Mouse (Mus musculus) intestine, embryonic 14.5 days (tissue): ENCODE data around the gene Ptpn14. TPM values are rescaled to one million over a fixed set of nuclear protein-coding genes. Genes with fewer than 3 reads are reported as not detected.

ENCODE experiments used
- ATAC-seq: fragments of 200-750 bp; cut with Nextera tagmentation; replicated peaks from 2 replicates; pipeline ENCODE4 v1.8.0; 2017; ENCODE audit warnings: low read depth, moderate number of reproducible peaks, moderate TSS enrichment, moderate library complexity; ENCODE audit not compliant: low FRiP score, low TSS enrichment
- DNase-seq: peaks from one replicate; pipeline ENCODE4 v3.0.0-alpha.2; 2018; ENCODE audit warnings: low spot score
- H3K27ac ChIP-seq: fragments of 300-500 bp; sonication (generic); 2 replicates; pipeline ENCODE4 v1.5.1; 2014; ENCODE audit warnings: low read depth, mild to moderate bottlenecking, control low read depth
- H3K27me3 ChIP-seq: fragments of 300-500 bp; sonication (generic); replicated peaks from 2 replicates; pipeline ENCODE4 v1.6.1; 2014; ENCODE audit warnings: low read length, control low read depth; ENCODE audit not compliant: control insufficient read depth, insufficient read depth
- H3K36me3 ChIP-seq: fragments of 300-500 bp; sonication (generic); 2 replicates; pipeline ENCODE4 v1.6.1; 2014; ENCODE audit warnings: low read length, control low read depth; ENCODE audit not compliant: control insufficient read depth, insufficient read depth
- H3K4me1 ChIP-seq: fragments of 300-500 bp; sonication (generic); replicated peaks from 2 replicates; pipeline ENCODE4 v1.6.1; 2014; ENCODE audit warnings: low read length, control low read depth, mixed read lengths; ENCODE audit not compliant: control insufficient read depth, insufficient read depth
- H3K4me2 ChIP-seq: fragments of 300-500 bp; sonication (generic); 2 replicates; pipeline ENCODE4 v1.6.1; 2014; ENCODE audit warnings: low read length
- H3K4me3 ChIP-seq: fragments of 300-500 bp; sonication (generic); 2 replicates; pipeline ENCODE4 v1.5.1; 2014; ENCODE audit warnings: low read depth, low read length, control low read depth, mixed read lengths
- H3K9ac ChIP-seq: fragments of 300-500 bp; sonication (generic); 2 replicates; pipeline ENCODE4 v1.6.1; 2014; ENCODE audit warnings: mild to moderate bottlenecking, low read length
- H3K9me3 ChIP-seq: fragments of 300-500 bp; sonication (generic); 2 replicates; pipeline ENCODE4 v1.6.1; 2016; ENCODE audit warnings: low read length, control low read depth; ENCODE audit not compliant: control insufficient read depth
- WGBS: fragments of 180-500 bp; shearing (Covaris S2); extraction: QIAGEN DNeasy Blood & Tissue Kit; methylation state at CpG from one replicate; pipeline ENCODE4 v1.1.7; 2014; 5-methylcytosine and 5-hydroxymethylcytosine counted together
- polyA plus RNA-seq: library from polyadenylated mRNA; unstranded; fragments of >200 nt; fragmentation: Nextera tagmentation; extraction: Ambion mirVana; gene quantifications from 2 replicates; pipeline ENCODE4 v1.2.1, GENCODE M21; 2014

Ptpn14 gene
- polyA plus RNA-seq, 1 experiment from 2014 or later, result 7.9 TPM

GRCm38 (mm10) chr1:189871625-189872024, 143.6 kb downstream of the Ptpn14 start:
- DNase-seq, result no peak
- no peaks in the 10 kb centered on the region for H3K9me3 ChIP-seq
- no peak for ATAC-seq
- H3K27me3 ChIP-seq, result no peaks in the 10 kb centered on the region
- H3K4me3 ChIP-seq, result no peak overlapping the region
- WGBS, result 90% methylated on average over 8 of the region's 8 CpGs
- peaks cover 16% of the 10 kb centered on the region for H3K36me3 ChIP-seq
- H3K27ac ChIP-seq, result no peak overlapping the region
- H3K4me1 ChIP-seq, result peaks cover 22% of the 10 kb centered on the region
- no peak overlapping the region for H3K4me2 ChIP-seq
- H3K9ac ChIP-seq, result no peak overlapping the region

DNA sequence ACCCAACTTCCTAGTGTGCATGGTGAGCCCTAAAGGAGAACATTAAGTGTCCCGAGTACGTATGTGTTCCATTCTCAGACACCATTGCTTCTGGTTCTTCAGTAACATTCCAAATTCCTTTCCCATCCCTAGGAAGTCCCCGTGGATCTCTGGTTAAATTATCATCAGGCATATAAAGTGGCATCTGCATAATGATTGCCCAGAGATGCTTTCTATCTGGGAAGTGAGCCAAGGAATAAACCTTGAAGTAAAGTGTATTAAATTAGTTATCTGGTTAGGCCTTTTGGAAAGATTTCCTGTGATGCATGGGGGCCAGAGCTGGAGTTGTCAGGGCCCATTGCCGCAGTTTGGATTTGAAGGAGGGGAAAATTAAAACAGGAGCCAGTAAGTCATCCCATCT, 144.0 kb downstream of the Ptpn14 start:
- peaks cover 17% of the 10 kb centered on the region for H3K36me3 ChIP-seq

GRCm38 (mm10) chr1:189873591-189873990, 145.5 kb downstream of the Ptpn14 start:
- Histone ChIP-seq H3K4me2 (no peak overlapping the region), H3K4me3 (no peak overlapping the region), H3K27ac (no peak overlapping the region), H3K4me1 (peaks cover 13% of the 10 kb centered on the region), H3K36me3 (peaks cover 24% of the 10 kb centered on the region), H3K9me3 (no peaks in the 10 kb centered on the region), H3K9ac (no peak overlapping the region), H3K27me3 (no peaks in the 10 kb centered on the region)
- 82% methylated on average over 8 of the region's 8 CpGs for WGBS
- ATAC-seq (no peak), DNase-seq (no peak)

More for the DNA sequence above, 144.0 kb downstream of the Ptpn14 start:
- WGBS, result 64% methylated on average over 4 of the region's 4 CpGs
- no peak overlapping the region for H3K4me2 ChIP-seq
- peaks cover 18% of the 10 kb centered on the region for H3K4me1 ChIP-seq
- H3K9ac ChIP-seq, result no peak overlapping the region
- H3K27me3 ChIP-seq, result no peaks in the 10 kb centered on the region
- no peaks in the 10 kb centered on the region for H3K9me3 ChIP-seq
- no peak overlapping the region for H3K27ac ChIP-seq
- no peak for ATAC-seq
- H3K4me3 ChIP-seq, result no peak overlapping the region
- no peak for DNase-seq

- peaks cover 13% of the 10 kb centered on the region for H3K4me1 ChIP-seq
- no peak overlapping the region for H3K4me3 ChIP-seq
- no peak for DNase-seq
- H3K27ac ChIP-seq, result peak overlapping the region; percentile 34; the same call in 1 of the 2 replicates
- H3K36me3 ChIP-seq, result peaks cover 18% of the 10 kb centered on the region; the same call in 1 of the 2 replicates
- no peaks in the 10 kb centered on the region for H3K27me3 ChIP-seq
- ATAC-seq, result peak; percentile 26; the same call in 1 of the 2 replicates
- H3K4me2 ChIP-seq, result peak overlapping the region; percentile 6; the same call in 1 of the 2 replicates
- no peak overlapping the region for H3K9ac ChIP-seq
- 19% methylated on average over 6 of the region's 6 CpGs for WGBS
- no peaks in the 10 kb centered on the region for H3K9me3 ChIP-seq
Observed at GRCm38 (mm10) chr1:189875439-189875861, 147.4 kb downstream of the Ptpn14 start.

DNA sequence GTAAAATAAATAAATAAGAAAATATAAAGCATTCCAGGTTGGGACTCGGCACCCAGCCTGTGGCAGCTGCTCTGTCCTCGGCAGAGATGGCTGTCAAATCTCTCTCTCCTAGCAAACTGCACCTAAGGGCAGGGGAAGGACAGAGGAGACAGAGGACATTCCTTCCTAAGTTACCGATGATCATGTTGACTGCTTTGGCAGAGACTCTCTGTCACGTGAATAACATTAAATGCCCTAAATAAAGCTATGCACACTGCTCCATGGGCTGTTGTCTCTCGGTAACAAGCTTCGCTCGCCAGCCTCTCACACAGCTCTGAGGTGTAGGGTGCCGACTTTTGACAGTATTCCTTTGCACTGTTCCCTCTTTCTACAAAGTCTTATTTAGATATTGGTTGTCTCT, 148.1 kb downstream of the Ptpn14 start:
- no peak overlapping the region for H3K27ac ChIP-seq
- peaks cover 13% of the 10 kb centered on the region for H3K4me1 ChIP-seq
- 69% methylated on average over 8 of the region's 8 CpGs for WGBS
- no peak overlapping the region for H3K4me3 ChIP-seq
- no peak overlapping the region for H3K9ac ChIP-seq
- ATAC-seq (no peak), DNase-seq (no peak)
- H3K4me2 ChIP-seq, result no peak overlapping the region
- no peaks in the 10 kb centered on the region for H3K27me3 ChIP-seq
- no peaks in the 10 kb centered on the region for H3K9me3 ChIP-seq
- peaks cover 10% of the 10 kb centered on the region; the same call in 1 of the 2 replicates for H3K36me3 ChIP-seq

DNA sequence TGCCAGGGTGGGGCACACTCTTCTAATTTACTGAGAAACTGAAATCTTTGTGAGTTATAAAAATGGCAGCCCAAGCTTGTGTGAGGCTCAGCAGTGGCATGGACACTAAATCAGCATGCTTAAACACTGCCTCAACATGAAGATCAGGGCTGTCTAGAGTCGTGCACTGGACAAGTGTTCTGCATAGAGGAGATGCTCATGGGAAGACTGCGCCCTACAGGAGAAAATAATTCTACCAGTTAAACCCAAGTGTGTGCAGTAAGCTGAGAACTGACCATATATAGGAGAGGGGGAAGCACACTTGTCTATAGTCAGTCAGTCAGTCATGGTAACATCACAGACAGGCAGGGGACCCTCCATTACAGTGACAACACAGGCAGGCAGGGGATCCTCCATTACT, 151.1 kb downstream of the Ptpn14 start:
- Histone ChIP-seq H3K27ac (no peak overlapping the region; the same call in 1 of the 2 replicates), H3K9me3 (no peaks in the 10 kb centered on the region), H3K4me2 (no peak overlapping the region), H3K4me3 (no peak overlapping the region), H3K36me3 (peaks cover 13% of the 10 kb centered on the region; the same call in 1 of the 2 replicates), H3K27me3 (no peaks in the 10 kb centered on the region), H3K4me1 (peaks cover 11% of the 10 kb centered on the region), H3K9ac (no peak overlapping the region)
- DNase-seq (no peak), ATAC-seq (no peak)
- 52% methylated on average over 2 of the region's 2 CpGs for WGBS

GRCm38 (mm10) chr1:189879965-189880364, 151.9 kb downstream of the Ptpn14 start:
- no peak overlapping the region; the same call in 1 of the 2 replicates for H3K27ac ChIP-seq
- H3K4me3 ChIP-seq, result no peak overlapping the region
- peaks cover 13% of the 10 kb centered on the region; the same call in 1 of the 2 replicates for H3K36me3 ChIP-seq
- H3K27me3 ChIP-seq, result no peaks in the 10 kb centered on the region
- DNase-seq (no peak), ATAC-seq (0 out of 2 replicates have a peak, but pooled peaks have one; percentile 14)
- no peaks in the 10 kb centered on the region for H3K9me3 ChIP-seq
- 64% methylated on average over 8 of the region's 8 CpGs for WGBS
- peaks cover 4% of the 10 kb centered on the region for H3K4me1 ChIP-seq
- H3K4me2 ChIP-seq, result no peak overlapping the region
- H3K9ac ChIP-seq, result no peak overlapping the region

DNA sequence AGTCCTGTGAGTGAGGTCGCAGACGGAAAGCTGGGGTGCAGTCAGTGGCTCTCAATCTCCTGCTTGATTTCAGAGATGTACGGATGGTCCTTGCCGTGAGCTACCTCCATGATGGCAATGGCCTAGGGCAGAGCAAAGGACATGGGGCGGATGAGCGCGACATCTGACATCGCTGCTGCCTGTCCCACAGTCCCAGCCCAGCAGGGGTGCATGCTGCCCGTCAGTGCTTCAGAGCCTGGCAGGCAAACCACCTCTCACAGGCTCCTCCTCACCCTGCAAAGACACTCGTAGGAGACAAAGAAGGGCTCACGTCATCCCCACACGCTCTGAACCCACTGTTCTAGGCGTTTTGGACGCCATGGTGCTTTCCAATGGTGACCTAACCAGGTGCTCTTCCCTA, 152.7 kb downstream of the Ptpn14 start:
- H3K9me3 ChIP-seq, result no peaks in the 10 kb centered on the region
- no peak for DNase-seq
- H3K4me2 ChIP-seq, result no peak overlapping the region
- no peak overlapping the region for H3K27ac ChIP-seq
- no peak overlapping the region for H3K9ac ChIP-seq
- WGBS, result 83% methylated on average over 14 of the region's 14 CpGs
- no peak for ATAC-seq
- no peaks in the 10 kb centered on the region for H3K27me3 ChIP-seq
- no peak overlapping the region for H3K4me3 ChIP-seq
- H3K4me1 ChIP-seq, result no peaks in the 10 kb centered on the region
- H3K36me3 ChIP-seq, result peaks cover 17% of the 10 kb centered on the region; the same call in 1 of the 2 replicates

DNA sequence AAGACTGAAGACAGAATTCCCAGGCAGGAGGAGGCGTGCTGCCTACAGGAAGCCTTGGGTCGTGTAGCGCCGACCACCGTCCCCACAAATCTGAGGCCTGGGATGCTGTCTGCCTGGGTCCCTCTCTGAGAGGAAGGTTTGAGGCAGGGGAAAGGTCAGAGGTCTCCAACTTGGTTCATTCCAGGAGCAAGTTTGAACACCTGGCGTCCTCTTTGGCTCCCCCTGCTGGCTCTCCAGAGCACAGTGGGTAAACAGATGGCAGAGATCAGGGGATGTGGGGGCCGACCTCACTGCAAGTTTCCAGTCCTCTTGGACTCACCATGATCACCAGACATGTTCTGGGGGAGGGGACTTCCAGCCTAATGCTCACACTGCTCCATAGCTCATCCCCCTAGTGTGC, 154.8 kb downstream of the Ptpn14 start:
- WGBS, result 51% methylated on average over 7 of the region's 7 CpGs
- no peak overlapping the region for H3K27ac ChIP-seq
- no peak overlapping the region for H3K9ac ChIP-seq
- H3K9me3 ChIP-seq, result no peaks in the 10 kb centered on the region
- DNase-seq, result peak; percentile 72
- ATAC-seq, result no peak
- H3K4me1 ChIP-seq, result no peaks in the 10 kb centered on the region
- 0 out of 2 replicates have a peak, but pooled peaks cover 15% of the 10 kb centered on the region for H3K36me3 ChIP-seq
- no peak overlapping the region for H3K4me3 ChIP-seq
- no peaks in the 10 kb centered on the region for H3K27me3 ChIP-seq
- H3K4me2 ChIP-seq, result no peak overlapping the region
